Mouse (Mus musculus) lung, adult 2 months (tissue): Measurements from ENCODE around the gene Dlg3.

ENCODE experiments used
- CTCF ChIP-seq: fragments of 200-500 bp; IDR thresholded peaks from 2 replicates; pipeline ENCODE4 v1.5.1; 2011; ENCODE audit warnings: mild to moderate bottlenecking, low read length, control low read depth; ENCODE audit not compliant: insufficient read depth
- POLR2A ChIP-seq: fragments of 200-500 bp; IDR thresholded peaks from 2 replicates; pipeline ENCODE4 v1.6.1; 2011; ENCODE audit warnings: low read depth, mild to moderate bottlenecking, control low read depth, low read length, borderline replicate concordance; ENCODE audit errors: extremely low read depth

DNA sequence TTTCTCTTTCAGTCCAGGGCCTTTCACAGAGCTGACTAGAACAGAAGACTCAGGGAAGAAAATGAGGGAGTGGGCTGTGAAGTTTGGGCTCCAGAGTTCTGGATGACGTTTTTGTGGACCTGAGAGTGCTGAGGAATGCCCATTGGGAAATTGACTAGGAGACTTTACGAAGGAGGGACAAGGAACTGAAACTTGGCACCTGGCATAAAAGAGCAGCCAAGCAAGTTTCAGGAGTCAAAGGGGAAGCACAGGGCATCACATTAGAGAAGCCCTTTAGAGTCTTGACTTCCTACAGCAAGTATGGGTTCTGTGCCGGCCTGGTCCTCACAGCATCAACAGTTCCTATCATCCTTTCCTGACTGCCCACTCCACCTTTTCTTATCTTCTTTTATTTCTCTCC, 7.9 kb downstream of the Dlg3 start:
- TF ChIP-seq CTCF (no peak), POLR2A (no peak)
